Mouse (Mus musculus): ENCODE measurements around the gene Esr2.
A peak's percentile ranks its signal among the peaks of the same experiment; 100 is the strongest.
"Not testable (repeated sequence)": the region's sequence is repeated elsewhere in the genome, so short reads cannot be mapped to it uniquely, and the experiment has no call there.

Esr2 gene

DNA sequence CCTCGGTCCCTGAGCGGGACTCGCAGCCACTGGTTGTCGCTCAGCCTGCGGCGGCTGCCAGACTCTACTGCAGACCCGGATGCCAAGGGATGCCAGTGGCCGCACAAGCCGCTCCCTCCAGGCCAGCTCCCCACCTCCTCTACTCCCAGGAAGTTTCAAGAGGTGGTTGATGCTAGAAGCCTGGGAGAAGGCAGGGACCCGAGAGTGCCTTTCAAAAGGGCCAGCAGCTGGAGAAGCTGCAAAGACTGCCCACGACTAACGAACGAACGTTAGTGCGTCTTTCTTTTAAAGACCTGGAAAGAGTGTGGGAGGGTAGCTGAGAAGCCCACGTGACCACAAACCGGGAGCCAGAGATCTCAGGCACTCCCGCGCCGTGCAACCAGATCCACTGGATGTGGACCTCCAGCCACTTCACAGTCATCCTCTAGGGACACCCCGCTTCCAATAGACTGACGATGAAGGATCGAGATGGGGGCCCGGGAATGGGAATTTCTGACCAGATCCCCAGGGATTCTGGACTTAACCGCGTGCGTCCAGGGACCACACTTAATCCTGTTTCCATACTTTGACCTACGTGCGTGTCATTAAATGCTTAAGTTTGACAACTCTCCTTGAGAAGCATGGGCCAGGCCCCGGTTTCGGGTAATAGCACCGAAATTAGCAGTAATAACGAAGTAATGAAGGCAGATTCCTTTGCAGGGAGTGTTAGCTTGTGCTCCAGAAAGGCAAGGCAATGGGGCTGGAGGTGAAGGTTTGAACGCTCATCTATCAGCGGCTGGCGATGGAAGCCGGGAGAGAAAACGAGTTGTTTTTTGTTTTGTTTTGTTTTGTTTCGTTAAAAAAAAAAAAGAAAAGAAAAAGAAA, at the start of gene Esr2:
Gene Esr2 (minus strand): TSS at position 260 of the 864 bp plus-strand sequence.
- peak; percentile 87 for DNase-seq

DNA sequence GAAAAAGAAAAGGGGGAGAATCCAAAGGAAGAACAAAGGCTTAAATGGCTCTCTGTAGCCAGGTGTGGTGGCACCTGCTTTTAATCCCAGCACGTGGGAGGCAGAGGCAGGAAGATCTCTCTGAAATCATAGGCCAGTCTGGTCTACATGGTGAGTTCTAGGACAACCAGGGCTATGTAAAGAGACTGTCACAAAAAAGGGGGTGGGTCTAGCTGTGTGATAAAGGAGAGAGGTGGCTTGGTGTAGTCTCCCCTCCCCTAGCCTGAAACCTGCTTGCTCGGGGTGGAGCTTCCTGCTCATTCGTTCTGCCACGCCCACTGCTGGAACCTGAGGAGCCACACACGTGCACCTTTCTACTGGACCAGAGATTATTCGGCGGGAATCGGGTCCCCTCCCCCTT, 45.0 kb upstream of the Esr2 start:
- not testable (repeated sequence) for DNase-seq

DNA sequence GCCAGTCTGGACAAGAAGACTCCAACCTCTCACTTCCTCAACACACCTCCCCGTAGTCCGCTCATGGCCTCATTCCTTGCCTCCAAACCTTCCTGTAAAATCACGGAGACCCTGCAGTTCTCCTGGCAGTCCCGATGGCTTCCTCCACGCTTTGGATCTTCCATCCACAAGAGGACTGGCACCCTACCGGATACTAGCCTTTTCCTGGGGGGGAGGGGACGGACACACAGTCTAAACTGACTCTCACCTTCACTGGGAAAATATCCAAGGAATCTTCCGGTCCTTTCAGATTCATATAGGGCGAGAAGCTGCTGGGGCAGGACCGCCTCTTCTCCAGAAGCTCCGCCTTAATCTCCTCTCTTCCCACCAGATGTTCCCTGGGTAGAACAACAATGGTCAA, 39.7 kb upstream of the Esr2 start:
- no peak for DNase-seq

DNA sequence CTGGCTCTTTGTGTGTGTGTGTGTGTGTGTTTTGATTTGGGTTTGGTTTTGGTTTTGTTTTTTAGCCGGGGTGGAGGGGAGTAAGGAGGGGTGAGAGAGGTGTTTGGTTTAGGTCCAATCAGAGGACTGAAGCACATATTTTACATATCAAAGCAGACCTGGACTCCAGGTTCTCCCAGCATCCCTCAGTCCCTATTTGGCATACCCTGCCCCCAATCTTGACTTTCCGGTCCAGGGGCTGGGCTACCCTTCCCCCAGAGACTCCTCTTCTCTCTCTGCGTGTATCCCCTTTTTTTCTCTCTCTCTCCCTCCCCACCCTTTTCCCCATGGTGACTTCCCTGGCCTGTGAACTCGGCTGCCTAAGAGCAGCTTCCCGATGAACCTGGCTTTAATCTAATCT, 38.1 kb upstream of the Esr2 start:
- peak; percentile 67 for DNase-seq

DNA sequence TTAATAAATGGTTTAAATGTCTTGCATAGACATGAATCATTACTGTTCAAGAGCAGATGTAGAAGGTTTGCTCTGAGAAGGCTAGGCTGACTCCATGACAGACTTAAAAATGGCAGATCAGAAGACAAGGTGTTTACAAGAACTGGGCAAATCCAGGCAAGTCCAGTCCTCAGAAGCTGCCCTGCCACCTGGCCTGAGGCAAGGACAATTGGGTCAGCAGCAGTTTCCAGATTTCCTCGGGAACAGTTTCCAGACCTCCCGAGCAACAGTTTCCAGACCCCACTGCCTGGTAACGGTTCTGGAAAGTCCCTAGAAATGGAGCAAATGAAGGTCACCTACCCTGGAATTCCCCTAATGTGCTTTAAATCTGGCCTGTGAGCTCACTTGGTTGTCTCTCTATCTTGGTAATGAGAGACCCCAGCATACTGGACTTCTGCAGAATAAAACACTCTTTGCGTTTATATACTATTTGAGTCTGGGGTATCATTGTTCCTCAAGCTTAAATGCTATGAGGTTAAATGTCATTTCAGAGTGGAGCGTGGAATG, 32.4 kb upstream of the Esr2 start:
- DNase-seq: no peak

- no peak for DNase-seq
These were observed 23.3 kb upstream of the Esr2 start for GRCm38 (mm10) chr12:76200326-76200725.

DNA sequence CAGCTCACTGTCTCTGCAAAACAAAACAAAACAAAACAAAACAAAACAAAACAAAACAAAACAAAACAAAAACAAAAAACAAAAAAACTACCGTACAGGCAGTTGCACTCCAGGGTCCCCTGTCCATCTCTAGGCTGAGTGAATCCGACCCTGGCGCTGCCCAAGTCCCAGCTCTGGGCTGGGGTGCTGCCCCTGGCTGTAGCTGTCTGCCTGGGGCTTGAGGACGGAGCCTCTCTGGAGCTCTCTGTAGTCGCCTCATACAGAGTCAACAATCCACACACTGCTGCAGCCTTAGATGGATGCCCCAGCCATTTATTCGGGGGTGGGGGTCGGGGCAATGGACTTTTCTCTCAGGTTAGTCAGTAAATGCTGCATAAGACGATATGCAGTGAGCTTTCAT, 20.0 kb upstream of the Esr2 start:
- no peak for DNase-seq

DNA sequence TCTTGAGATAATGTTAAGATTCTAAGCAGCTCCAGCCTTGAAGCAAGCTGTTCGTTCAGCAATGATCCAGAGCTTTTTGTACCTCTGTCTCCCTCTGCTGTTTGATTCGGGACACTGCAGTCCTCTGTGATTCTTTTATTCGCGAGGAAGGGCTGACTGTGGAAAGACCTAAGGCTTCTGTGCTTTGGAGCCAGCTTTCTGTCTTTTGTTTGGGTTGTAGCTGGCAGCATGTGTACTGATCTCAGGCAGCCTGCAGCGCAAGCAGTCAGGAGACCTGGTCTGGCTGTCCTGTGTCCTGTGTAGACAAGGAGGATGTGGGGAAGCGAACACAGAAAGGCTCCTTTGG, 19.6 kb upstream of the Esr2 start:
- DNase-seq: peak; percentile 94

DNA sequence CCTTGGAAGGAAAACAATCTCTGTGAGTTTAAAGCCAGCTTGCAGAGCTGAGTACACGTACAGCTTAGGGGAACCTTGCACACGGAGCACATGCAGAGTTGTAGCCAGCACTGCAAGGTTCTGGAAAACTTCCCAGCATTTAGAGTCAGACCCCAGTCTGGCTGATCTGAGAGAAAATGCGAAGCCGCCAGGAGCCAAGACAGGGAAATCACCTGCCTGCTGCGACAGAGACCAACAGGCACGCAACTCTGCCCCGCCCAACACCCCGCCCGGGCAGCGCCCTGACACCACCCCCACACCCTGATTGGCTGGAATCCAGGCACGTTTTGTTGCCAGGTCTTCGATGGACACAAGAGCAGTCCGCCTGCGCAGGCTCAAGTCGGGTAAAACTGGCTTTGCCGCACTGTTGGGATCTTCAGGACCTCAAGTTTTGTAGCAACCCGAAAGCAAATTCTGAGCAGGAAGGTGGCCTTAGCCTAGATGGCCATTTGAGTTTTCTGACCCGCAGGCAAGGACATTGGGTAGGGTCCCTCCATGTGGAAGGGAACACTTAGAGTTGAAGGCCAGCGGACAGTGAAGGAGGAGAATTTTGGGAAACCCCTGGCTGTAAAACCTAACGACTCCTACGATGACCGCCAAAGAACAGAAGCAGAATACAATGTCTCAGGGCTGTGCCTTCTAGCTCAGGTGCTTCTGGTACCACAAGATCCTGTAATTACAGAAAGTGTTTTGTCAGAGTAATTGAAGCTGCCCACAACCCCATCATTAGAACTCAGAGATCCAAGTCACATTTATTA, 19.1 kb upstream of the Esr2 start:
- peak; percentile 98 for DNase-seq

- DNase-seq: no peak
These were observed 17.5 kb upstream of the Esr2 start for GRCm38 (mm10) chr12:76194526-76194925.

- no peak for DNase-seq
These were observed 13.9 kb upstream of the Esr2 start for GRCm38 (mm10) chr12:76190940-76191339.

DNA sequence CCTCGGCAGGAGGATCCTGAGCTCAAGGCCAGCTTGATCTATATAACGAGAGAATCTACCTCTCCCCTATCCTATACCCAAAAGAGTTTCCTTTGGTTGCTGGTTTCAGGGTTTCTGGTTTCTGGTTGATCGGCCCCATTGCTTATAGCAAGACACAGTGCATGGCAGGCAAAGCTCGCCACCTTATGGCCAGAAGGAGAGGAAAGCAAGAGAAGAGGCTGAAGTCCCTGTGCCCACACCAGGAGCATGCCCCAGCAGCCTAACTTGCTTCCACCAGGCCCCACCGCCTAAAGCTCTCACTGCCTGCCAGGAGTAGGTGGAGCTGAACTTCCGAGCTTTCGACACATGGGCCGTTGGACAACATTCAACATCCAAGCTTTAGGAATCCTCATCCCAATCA, 10.8 kb upstream of the Esr2 start:
- DNase-seq: no peak

DNA sequence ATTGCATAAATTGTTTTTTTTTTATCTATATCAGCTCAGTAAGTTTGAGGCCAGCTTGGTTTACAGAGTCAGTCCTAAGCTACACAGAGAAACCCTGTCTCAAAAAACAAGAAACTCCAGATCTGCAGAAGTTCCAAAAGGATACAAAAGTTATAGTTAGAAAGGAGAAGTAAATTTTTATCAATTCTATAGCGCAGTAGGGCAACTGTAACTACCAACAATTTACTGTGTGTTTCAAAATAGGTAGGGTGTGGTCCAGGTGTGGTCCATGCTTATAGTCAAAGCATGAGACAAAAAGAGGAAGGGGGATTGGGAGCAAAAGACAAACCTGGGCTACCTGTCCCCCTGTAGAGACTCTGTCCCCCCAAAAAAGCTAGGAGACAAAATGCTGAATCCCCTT, 9.4 kb upstream of the Esr2 start:
- DNase-seq: no peak

DNA sequence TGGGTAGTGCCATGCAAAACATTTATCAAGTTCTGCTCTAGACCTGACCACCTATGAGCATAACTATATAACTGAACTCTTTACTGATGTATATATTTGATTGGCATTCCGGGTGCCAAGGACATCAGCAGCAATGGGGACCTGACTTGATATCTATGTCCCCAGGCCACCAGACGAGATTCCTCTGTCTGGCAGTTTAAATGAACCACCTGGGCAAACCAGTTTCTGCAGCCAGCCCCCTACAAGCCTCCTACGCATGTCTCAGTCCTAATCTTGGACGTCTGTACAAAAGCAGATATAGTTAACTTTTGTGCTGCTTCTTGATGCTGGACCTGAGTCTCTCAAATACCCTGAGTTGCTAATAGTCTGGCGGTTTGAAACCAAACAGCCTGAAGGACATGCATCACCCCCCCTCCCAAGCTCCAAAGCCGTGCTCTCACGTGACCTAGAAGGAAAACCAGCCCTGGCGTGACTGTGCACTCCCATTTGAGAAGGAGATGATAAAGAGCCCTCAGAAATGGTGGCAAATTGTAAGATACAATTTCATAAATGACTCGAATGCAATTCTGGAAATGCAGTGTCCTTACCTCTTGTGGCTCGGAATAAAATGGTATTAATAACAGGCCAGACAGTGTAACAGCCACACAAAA, 8.2 kb upstream of the Esr2 start:
- DNase-seq: no peak

GRCm38 (mm10) chr12:76184271-76184670, 7.2 kb upstream of the Esr2 start:
- DNase-seq: no peak

DNA sequence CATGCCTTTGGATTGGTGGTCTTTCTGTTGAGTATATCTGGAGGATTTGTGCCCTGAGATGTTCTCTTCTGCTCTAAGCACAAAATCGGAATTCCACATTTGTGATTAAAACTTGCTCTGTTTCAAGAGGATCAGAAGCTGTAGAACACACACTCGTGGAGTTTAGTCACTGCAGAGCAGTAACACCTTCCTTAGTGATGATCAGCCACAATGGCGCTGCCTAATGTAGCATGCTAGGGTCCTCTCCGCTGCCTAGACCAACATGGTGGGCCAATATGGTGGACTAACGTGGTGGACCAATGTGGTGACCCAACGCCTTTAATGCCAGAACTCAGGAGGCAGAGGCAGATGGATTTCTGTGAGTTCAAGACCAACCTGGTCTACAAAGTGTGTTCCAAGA, 5.8 kb upstream of the Esr2 start:
- peak; percentile 59 for DNase-seq

DNA sequence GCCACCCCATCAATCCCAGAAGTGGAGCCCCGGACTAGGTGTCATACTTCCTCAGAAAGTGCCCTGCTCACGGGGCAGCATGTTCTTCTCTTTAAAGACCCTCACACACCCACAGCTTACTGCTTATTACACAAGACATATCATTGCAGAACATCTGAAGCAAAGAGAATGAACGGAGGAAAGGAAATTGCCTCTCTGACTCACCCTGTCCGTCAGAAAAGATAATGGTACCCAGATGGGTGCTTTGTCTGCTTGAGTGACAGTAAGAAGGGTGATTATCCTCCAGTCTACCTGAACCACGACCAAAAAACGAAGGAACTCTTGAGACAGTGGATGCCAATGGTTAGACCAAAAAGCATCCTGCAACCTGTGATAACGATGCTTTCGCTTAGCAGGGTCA, 4.4 kb upstream of the Esr2 start:
- DNase-seq: no peak

- DNase-seq: peak; percentile 64
These were observed 3.4 kb upstream of the Esr2 start for GRCm38 (mm10) chr12:76180442-76180841.

DNA sequence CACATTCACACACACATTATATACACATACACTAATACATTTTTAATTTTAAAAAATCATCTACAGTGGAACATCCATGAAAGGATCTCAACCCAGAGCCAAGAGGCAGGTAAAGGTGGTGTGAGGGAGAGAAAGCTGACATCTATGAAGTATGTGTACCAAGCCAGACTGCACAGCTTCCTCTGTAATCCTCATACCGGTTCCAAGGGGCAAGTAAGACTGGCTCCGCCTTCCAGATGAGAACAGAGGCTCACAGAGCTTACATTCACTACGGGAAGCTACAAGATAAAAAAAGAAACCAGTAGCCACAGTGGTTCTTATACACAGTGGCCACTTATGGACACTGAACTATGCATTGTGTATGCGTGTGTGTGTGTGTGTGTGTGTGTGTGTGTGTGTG, 2.5 kb upstream of the Esr2 start:
- DNase-seq: peak; percentile 23

- peak; percentile 70 for DNase-seq
These were observed 2.0 kb upstream of the Esr2 start for GRCm38 (mm10) chr12:76179051-76179450.

DNA sequence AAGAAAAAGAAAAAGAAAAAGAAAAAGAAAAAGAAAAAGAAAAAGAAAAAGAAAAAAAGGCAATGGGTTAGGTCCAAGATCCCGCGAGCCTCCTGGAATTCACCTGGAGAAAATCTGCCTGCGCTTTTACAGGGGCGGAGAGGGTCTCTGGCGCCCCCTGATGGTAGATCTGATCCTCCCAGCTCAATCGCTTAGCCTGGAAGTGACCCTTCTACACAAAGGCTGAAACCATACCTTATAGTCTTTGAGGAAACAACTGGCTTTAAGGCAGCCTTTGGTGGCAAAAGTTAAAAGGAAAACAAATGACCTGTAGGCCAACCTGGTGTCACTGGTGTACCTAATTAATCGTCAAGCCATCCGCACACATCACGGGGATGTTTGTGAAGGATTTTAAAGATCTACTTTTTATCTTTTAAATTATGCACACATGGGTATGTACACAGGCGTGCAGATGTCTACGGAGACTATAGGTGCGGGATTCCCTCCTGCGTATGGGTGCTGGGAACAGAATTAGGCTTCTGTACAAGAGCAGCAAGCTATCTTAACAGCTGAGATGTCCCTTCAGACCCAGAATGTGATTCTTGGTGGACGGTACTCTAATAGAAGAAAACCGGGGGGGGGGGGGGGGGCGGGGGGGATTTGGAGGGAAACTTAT, 932 bp upstream of the Esr2 start:
- DNase-seq: peak; percentile 83

DNA sequence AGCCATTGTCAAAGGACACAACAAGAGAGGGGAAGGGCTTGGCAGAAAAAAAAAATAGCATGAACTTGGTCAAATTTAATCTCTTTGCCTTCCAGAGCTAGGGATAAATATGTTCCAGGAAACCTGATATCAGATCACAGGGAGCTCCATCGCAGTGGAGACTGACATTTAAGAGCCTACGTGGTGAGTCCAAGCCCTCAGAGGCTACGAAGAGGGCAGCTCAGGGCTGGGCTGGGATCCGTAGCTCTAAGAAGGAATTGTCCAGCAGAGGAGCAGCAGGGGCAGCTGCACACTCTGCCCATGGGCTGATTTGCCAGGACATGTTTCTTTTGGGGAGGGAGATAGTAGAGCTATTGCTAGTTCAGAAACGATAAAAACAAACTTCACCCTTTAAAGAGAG, 11.4 kb downstream of the Esr2 start:
- DNase-seq: no peak

GRCm38 (mm10) chr12:76152389-76152788, 24.7 kb downstream of the Esr2 start:
- DNase-seq: not testable (repeated sequence)

Data from heart, adult 11 months (tissue).